Mouse (Mus musculus): ENCODE results near the gene 2610301B20Rik. TPM values are rescaled to one million over a fixed set of nuclear protein-coding genes. Genes with fewer than 3 reads are reported as not detected.

Gene 2610301B20Rik
- polyA plus RNA-seq, 1 experiment from 2014 or later = 7.9 TPM

- no peaks in the 10 kb centered on the region for H3K36me3 ChIP-seq (ENCODE audit: control insufficient read depth, insufficient read depth)
- ATAC-seq (ENCODE audit: low read depth) = no peak
- H3K27ac ChIP-seq (ENCODE audit: low read length) = no peak overlapping the region
- H3K4me3 ChIP-seq (ENCODE audit: low read depth, low read length) = no peak overlapping the region
- H3K4me1 ChIP-seq (ENCODE audit: control insufficient read depth, low read depth, low read length) = peaks cover 17% of the 10 kb centered on the region
- no peak overlapping the region for H3K4me2 ChIP-seq (ENCODE audit: low read depth, low read length)
- no peaks in the 10 kb centered on the region for H3K9me3 ChIP-seq (replicated peaks; ENCODE audit: control insufficient read depth, low read length)
- 57% methylated on average over 4 of the region's 4 CpGs for WGBS (ENCODE audit: insufficient replicate concordance)
- no peaks in the 10 kb centered on the region; the same call in 1 of the 2 replicates for H3K27me3 ChIP-seq (ENCODE audit: control insufficient read depth, insufficient read depth, low read depth, low read length)
- no peak overlapping the region for H3K9ac ChIP-seq (ENCODE audit: low read depth, low read length)
These were observed 52.1 kb downstream of the 2610301B20Rik start for GRCm38 (mm10) chr4:10926416-10926815.

DNA sequence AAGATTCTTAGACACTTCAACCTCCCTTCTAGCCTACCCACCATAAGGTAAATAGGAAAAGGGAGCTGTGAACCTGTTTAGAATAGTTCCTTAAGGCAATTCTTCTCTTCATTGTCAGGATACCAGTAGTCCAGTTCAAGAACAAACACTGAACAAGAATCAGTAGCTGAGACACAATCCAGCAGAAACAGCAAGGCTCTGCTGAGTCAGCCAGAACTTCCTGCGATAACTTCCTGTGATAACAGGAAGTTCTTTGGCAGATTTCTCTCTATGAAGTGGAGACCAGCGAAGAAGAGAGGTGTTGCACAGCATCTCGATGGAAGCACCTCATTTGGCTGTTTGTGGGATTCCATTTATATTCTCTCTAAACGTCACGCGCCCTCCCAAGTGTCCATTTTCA lies 53.9 kb downstream of the 2610301B20Rik start:
- Histone ChIP-seq H3K27ac (ENCODE audit: low read length) (no peak overlapping the region), H3K4me3 (ENCODE audit: low read depth, low read length) (no peak overlapping the region), H3K4me1 (ENCODE audit: control insufficient read depth, low read depth, low read length) (peaks cover 12% of the 10 kb centered on the region), H3K9ac (ENCODE audit: low read depth, low read length) (no peak overlapping the region), H3K9me3 (replicated peaks; ENCODE audit: control insufficient read depth, low read length) (no peaks in the 10 kb centered on the region), H3K36me3 (ENCODE audit: control insufficient read depth, insufficient read depth) (no peaks in the 10 kb centered on the region), H3K4me2 (ENCODE audit: low read depth, low read length) (no peak overlapping the region), H3K27me3 (ENCODE audit: control insufficient read depth, insufficient read depth, low read depth, low read length) (no peaks in the 10 kb centered on the region; the same call in 1 of the 2 replicates)
- ATAC-seq (ENCODE audit: low read depth) = no peak
- WGBS (ENCODE audit: insufficient replicate concordance) = 54% methylated on average over 6 of the region's 6 CpGs

GRCm38 (mm10) chr4:10929726-10930125 lies 55.4 kb downstream of the 2610301B20Rik start:
- Histone ChIP-seq H3K4me3 (ENCODE audit: low read depth, low read length) (no peak overlapping the region), H3K9ac (ENCODE audit: low read depth, low read length) (no peak overlapping the region), H3K36me3 (ENCODE audit: control insufficient read depth, insufficient read depth) (no peaks in the 10 kb centered on the region), H3K4me2 (ENCODE audit: low read depth, low read length) (no peak overlapping the region), H3K27ac (ENCODE audit: low read length) (no peak overlapping the region), H3K27me3 (ENCODE audit: control insufficient read depth, insufficient read depth, low read depth, low read length) (no peaks in the 10 kb centered on the region; the same call in 1 of the 2 replicates), H3K4me1 (ENCODE audit: control insufficient read depth, low read depth, low read length) (peaks cover 5% of the 10 kb centered on the region), H3K9me3 (replicated peaks; ENCODE audit: control insufficient read depth, low read length) (no peaks in the 10 kb centered on the region)
- 65% methylated on average over 3 of the region's 3 CpGs for WGBS (ENCODE audit: insufficient replicate concordance)
- peak; percentile 56; the same call in 1 of the 2 replicates for ATAC-seq (ENCODE audit: low read depth)

DNA sequence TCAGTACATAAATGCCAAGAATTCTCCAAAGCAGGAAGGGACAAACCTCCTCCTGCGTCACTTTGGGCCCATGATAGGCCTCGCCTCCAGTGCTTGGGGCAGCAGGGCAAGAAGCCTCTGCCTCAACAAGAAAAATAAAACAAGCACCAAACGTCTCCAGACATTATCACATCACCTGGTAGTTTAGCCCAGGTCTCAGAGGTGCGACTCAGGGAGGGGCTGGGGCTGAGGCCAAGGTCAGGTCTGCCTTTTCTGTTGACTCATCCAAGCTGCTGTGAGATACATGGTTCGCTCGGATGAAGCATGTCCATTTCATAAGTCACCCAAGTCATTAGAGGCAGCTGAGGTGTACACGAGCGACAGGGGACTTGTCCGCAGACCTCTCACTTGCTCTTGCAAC lies 56.7 kb downstream of the 2610301B20Rik start:
- Histone ChIP-seq H3K4me1 (ENCODE audit: control insufficient read depth, low read depth, low read length) (peaks cover 4% of the 10 kb centered on the region; the same call in 1 of the 2 replicates), H3K9me3 (replicated peaks; ENCODE audit: control insufficient read depth, low read length) (no peaks in the 10 kb centered on the region), H3K36me3 (ENCODE audit: control insufficient read depth, insufficient read depth) (no peaks in the 10 kb centered on the region), H3K27me3 (ENCODE audit: control insufficient read depth, insufficient read depth, low read depth, low read length) (no peaks in the 10 kb centered on the region; the same call in 1 of the 2 replicates), H3K4me2 (ENCODE audit: low read depth, low read length) (no peak overlapping the region), H3K27ac (ENCODE audit: low read length) (no peak overlapping the region), H3K4me3 (ENCODE audit: low read depth, low read length) (no peak overlapping the region), H3K9ac (ENCODE audit: low read depth, low read length) (no peak overlapping the region)
- 63% methylated on average over 9 of the region's 9 CpGs for WGBS (ENCODE audit: insufficient replicate concordance)
- ATAC-seq (ENCODE audit: low read depth) = no peak

- Histone ChIP-seq H3K4me2 (ENCODE audit: low read depth, low read length) (no peak overlapping the region), H3K36me3 (ENCODE audit: control insufficient read depth, insufficient read depth) (no peaks in the 10 kb centered on the region), H3K9me3 (replicated peaks; ENCODE audit: control insufficient read depth, low read length) (no peaks in the 10 kb centered on the region), H3K4me3 (ENCODE audit: low read depth, low read length) (no peak overlapping the region), H3K27me3 (ENCODE audit: control insufficient read depth, insufficient read depth, low read depth, low read length) (no peaks in the 10 kb centered on the region; the same call in 1 of the 2 replicates), H3K27ac (ENCODE audit: low read length) (no peak overlapping the region), H3K9ac (ENCODE audit: low read depth, low read length) (no peak overlapping the region), H3K4me1 (ENCODE audit: control insufficient read depth, low read depth, low read length) (peaks cover 4% of the 10 kb centered on the region; the same call in 1 of the 2 replicates)
- ATAC-seq (ENCODE audit: low read depth) = no peak
- 66% methylated on average over 4 of the region's 4 CpGs for WGBS (ENCODE audit: insufficient replicate concordance)
These were observed 57.9 kb downstream of the 2610301B20Rik start for GRCm38 (mm10) chr4:10932091-10932745.

DNA sequence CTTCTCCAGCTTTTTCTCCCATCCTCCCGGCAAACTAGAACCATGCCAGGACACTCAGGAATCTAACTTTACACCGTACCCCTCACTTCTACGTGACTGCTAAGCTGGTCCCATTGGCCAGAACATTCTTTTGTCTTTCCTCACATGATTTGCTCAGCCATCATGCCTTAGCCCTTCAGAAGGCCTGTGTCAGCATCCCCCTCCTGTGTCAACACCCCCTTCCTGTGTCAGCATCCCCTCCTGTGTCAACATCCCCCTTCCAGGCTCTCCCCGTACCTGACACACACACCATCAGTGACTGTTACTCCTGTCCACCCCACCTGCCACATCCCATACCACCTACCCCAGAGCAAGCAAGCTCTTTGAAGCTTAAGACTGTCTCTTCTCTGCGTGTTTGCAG lies 58.5 kb downstream of the 2610301B20Rik start:
- Histone ChIP-seq H3K27ac (ENCODE audit: low read length) (no peak overlapping the region), H3K9ac (ENCODE audit: low read depth, low read length) (no peak overlapping the region), H3K4me2 (ENCODE audit: low read depth, low read length) (no peak overlapping the region), H3K36me3 (ENCODE audit: control insufficient read depth, insufficient read depth) (no peaks in the 10 kb centered on the region), H3K9me3 (replicated peaks; ENCODE audit: control insufficient read depth, low read length) (no peaks in the 10 kb centered on the region), H3K4me3 (ENCODE audit: low read depth, low read length) (no peak overlapping the region), H3K4me1 (ENCODE audit: control insufficient read depth, low read depth, low read length) (peaks cover 4% of the 10 kb centered on the region; the same call in 1 of the 2 replicates), H3K27me3 (ENCODE audit: control insufficient read depth, insufficient read depth, low read depth, low read length) (no peaks in the 10 kb centered on the region; the same call in 1 of the 2 replicates)
- no peak for ATAC-seq (ENCODE audit: low read depth)
- WGBS (ENCODE audit: insufficient replicate concordance) = 60% methylated on average over 5 of the region's 5 CpGs

GRCm38 (mm10) chr4:10936766-10937165 lies 62.5 kb downstream of the 2610301B20Rik start:
- ATAC-seq (ENCODE audit: low read depth) = no peak
- Histone ChIP-seq H3K36me3 (ENCODE audit: control insufficient read depth, insufficient read depth) (no peaks in the 10 kb centered on the region), H3K4me3 (ENCODE audit: low read depth, low read length) (no peak overlapping the region), H3K27ac (ENCODE audit: low read length) (no peak overlapping the region), H3K4me1 (ENCODE audit: control insufficient read depth, low read depth, low read length) (no peaks in the 10 kb centered on the region), H3K9ac (ENCODE audit: low read depth, low read length) (no peak overlapping the region), H3K4me2 (ENCODE audit: low read depth, low read length) (no peak overlapping the region), H3K9me3 (replicated peaks; ENCODE audit: control insufficient read depth, low read length) (no peaks in the 10 kb centered on the region), H3K27me3 (ENCODE audit: control insufficient read depth, insufficient read depth, low read depth, low read length) (no peaks in the 10 kb centered on the region)
- 69% methylated on average over 4 of the region's 4 CpGs for WGBS (ENCODE audit: insufficient replicate concordance)

Small RNAs within 50 kb of the gene (microRNA-seq; reads per million reads assigned to microRNA genes)
- gene Mir3471-1 (not detected), gene n-TSaga9 (7.1 reads per million, percentile 21 among the genes with 10 or more reads in this experiment)
